Mouse (Mus musculus): ENCODE measurements around the gene Prl6a1.

Gene Prl6a1

GRCm38 (mm10) chr13:27312334-27313225 lies at the start of gene Prl6a1:
TSS of gene Prl6a1 (plus strand) at chr13:27312627.
- DNase-seq (ENCODE audit: low read depth), result no peak

DNA sequence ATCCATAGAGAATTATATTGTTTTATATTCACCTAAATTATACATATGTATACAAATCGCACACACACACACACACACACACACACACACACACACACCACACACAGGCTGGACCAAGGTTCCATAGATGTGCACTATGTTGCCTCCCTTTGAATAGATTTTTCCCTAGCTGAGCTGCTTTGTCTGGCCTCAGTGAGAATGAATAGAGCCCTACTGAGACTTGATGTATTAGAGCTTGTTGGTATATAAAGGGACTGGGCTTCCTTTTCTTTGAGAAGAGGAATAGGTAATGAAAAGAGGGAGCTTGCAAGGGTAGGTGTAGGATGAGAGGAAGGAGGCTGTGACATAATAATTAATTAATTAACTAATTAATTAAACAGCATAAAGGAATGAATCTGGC lies 22.6 kb downstream of the Prl6a1 start:
- no peak for DNase-seq (ENCODE audit: low read depth)

GRCm38 (mm10) chr13:27342733-27343275 lies 30.4 kb downstream of the Prl6a1 start:
- DNase-seq (ENCODE audit: low read depth), result no peak

DNA sequence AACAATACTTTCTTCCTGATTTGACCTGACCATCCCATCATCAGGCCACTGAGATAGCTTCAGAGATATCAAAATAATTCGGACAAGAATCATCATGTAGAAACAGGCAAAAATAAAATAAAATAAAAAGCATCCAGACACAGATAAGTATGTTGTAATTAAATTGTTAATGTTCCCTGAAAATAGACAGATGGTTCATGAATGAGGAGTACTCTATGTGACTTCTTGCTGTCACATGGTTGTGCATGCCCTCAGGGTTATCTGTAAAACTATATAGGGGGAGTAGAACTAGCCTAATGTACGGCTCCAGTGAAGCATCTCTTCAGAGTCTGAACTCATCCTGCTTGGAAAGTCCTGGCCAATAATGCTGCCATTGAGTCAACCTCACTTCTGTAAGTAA lies 32.9 kb downstream of the Prl6a1 start, which contains the start of gene Prl8a2:
Gene Prl8a2 (plus strand): TSS at position 301 of the 400 bp plus-strand sequence.
- no peak for DNase-seq (ENCODE audit: low read depth)

All from induced T-regulatory cell, adult 2 months (primary cell).